17 mouse cellular contexts compared by ENCODE assay signal in the genomic region with DNA sequence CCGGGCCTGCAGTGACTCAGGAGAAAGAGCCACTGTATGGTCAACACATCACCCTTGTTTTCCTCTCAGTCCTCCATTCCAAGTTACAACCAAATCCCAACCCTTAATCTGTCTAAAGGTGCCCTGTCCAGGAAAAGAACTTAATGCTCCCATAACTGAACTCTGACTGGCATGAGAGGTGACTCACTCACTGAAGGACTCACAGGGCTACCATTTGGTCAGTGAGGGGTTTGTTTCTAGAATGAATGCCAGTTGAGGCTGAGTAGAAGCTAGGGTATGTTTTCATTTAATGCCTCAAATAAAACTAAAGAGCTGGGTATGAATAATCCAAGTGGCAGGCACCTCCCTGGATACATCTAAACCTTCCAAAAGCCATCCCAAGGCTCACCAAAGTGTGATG.
"Had no signal": no experiment of that assay in that cellular context is flagged by ENCODE, and none has a peak within 500 bp of the region (broad histone marks: within the 10 kb centered on the region; RNA-seq: fewer than 3 reads in every experiment).

No protein-coding gene starts in this region.

- H3K9ac ChIP-seq: lung, embryonic 14.5 days; midbrain, embryonic 12.5 days; neural tube, embryonic 13.5 days; neural tube, embryonic 15.5 days had no signal

- H3K27ac ChIP-seq: midbrain, embryonic 10.5 days; midbrain, embryonic 12.5 days; neural tube, embryonic 13.5 days; neural tube, embryonic 15.5 days had no signal

- H3K27me3 ChIP-seq: midbrain, embryonic 12.5 days; neural tube, embryonic 13.5 days; neural tube, embryonic 15.5 days had no signal

- DNase-seq: lung, embryonic 14.5 days; lung, postnatal 10 days; lung, postnatal 4 days; midbrain, embryonic 14.5 days; retina, postnatal 1 day; right cerebral cortex, adult 18-20 months; right cerebral cortex, postnatal 25 days; right cerebral cortex, postnatal 4 days; spleen, adult 18-20 months; thymus, adult 18-20 months; thymus, postnatal 14 days; thymus, postnatal 36 days had no signal

- H3K4me3 ChIP-seq: midbrain, embryonic 10.5 days; midbrain, embryonic 12.5 days; myocyte; neural tube, embryonic 13.5 days; neural tube, embryonic 15.5 days had no signal

- H3K36me3 ChIP-seq: midbrain, embryonic 10.5 days; midbrain, embryonic 12.5 days; neural tube, embryonic 13.5 days; neural tube, embryonic 15.5 days had no signal
